Mouse (Mus musculus) liver, postnatal 0 days (tissue): ENCODE data around the gene Pde4d. TPM values are rescaled to one million over a fixed set of nuclear protein-coding genes. Genes with fewer than 3 reads are reported as not detected.
A peak's percentile ranks its signal among the peaks of the same experiment; 100 is the strongest.

Source experiments
- ATAC-seq: fragments of 200-750 bp; cut with Nextera tagmentation; 2 replicates; pipeline ENCODE4 v1.8.0; 2017; ENCODE audit warnings: mild to moderate bottlenecking, moderate library complexity
- DNase-seq: peaks from one replicate; pipeline ENCODE4 v3.0.0-alpha.2; 2016
- H3K27ac ChIP-seq: fragments of 300-500 bp; sonication (generic); 2 replicates; pipeline ENCODE4 v1.5.1; 2014; ENCODE audit warnings: antibody characterized with exemption, moderate library complexity, mild to moderate bottlenecking, low read depth
- H3K27me3 ChIP-seq: fragments of 300-500 bp; sonication (generic); 2 replicates; pipeline ENCODE4 v1.6.1; 2014; ENCODE audit warnings: low read length, control low read depth, mixed read lengths; ENCODE audit not compliant: insufficient read depth
- H3K36me3 ChIP-seq: fragments of 300-500 bp; sonication (generic); replicated peaks from 2 replicates; pipeline ENCODE4 v1.6.1; 2014; ENCODE audit warnings: mild to moderate bottlenecking, control low read depth, low read length, moderate library complexity, mixed read lengths; ENCODE audit not compliant: insufficient read depth
- H3K4me1 ChIP-seq: fragments of 300-500 bp; sonication (generic); 2 replicates; pipeline ENCODE4 v1.6.1; 2014; ENCODE audit warnings: antibody characterized with exemption, mild to moderate bottlenecking, control low read depth; ENCODE audit not compliant: insufficient read depth
- H3K4me2 ChIP-seq: fragments of 300-500 bp; sonication (generic); 2 replicates; pipeline ENCODE4 v1.6.1; 2014; ENCODE audit warnings: low read depth, mild to moderate bottlenecking, low read length, moderate library complexity, mixed read lengths
- H3K4me3 ChIP-seq: fragments of 300-500 bp; sonication (generic); 2 replicates; pipeline ENCODE4 v1.5.1; 2014; ENCODE audit warnings: low read depth, low read length
- H3K9ac ChIP-seq: fragments of 300-500 bp; sonication (generic); replicated peaks from 2 replicates; pipeline ENCODE4 v1.6.1; 2014; ENCODE audit warnings: mild to moderate bottlenecking, moderate library complexity
- H3K9me3 ChIP-seq: fragments of 300-500 bp; sonication (generic); 2 replicates; pipeline ENCODE4 v1.6.1; 2016; ENCODE audit warnings: mild to moderate bottlenecking, control low read depth, low read length, mixed read lengths
- CTCF ChIP-seq: sonication (generic); IDR thresholded peaks from 2 replicates; pipeline ENCODE4 v1.5.1; 2016; ENCODE audit warnings: antibody characterized with exemption, low read depth
- EP300 ChIP-seq: IDR thresholded peaks from 2 replicates; pipeline ENCODE4 v1.6.1; 2016; ENCODE audit warnings: antibody characterized with exemption, low read depth, mild to moderate bottlenecking
- WGBS: fragments of 180-500 bp; shearing (Covaris S2); extraction: QIAGEN DNeasy Blood & Tissue Kit; methylation state at CpG from one replicate; pipeline ENCODE4 v1.1.7; 2014; ENCODE audit not compliant: insufficient replicate concordance; 5-methylcytosine and 5-hydroxymethylcytosine counted together
- polyA plus RNA-seq: library from polyadenylated mRNA; unstranded; fragments of >200 nt; fragmentation: Nextera tagmentation; extraction: Ambion mirVana; gene quantifications from 2 replicates; pipeline ENCODE4 v1.2.1, GENCODE M21; 2015

Pde4d gene
- polyA plus RNA-seq, 1 experiment from 2014 or later: 6.1 TPM

GRCm38 (mm10) chr13:108528343-108528742 is 78.6 kb downstream of the Pde4d start:
- Histone ChIP-seq H3K4me2 (no peak overlapping the region), H3K9me3 (no peaks in the 10 kb centered on the region), H3K36me3 (no peaks in the 10 kb centered on the region), H3K27ac (no peak overlapping the region), H3K4me3 (no peak overlapping the region), H3K4me1 (no peaks in the 10 kb centered on the region), H3K27me3 (no peaks in the 10 kb centered on the region), H3K9ac (no peak overlapping the region)
- TF ChIP-seq CTCF: no peak
- no peak for TF ChIP-seq EP300
- no peak for ATAC-seq
- 57% methylated on average over 1 of the region's 1 CpGs for WGBS
- DNase-seq: no peak

GRCm38 (mm10) chr13:108532875-108533274 is 83.1 kb downstream of the Pde4d start:
- H3K4me1 ChIP-seq: no peaks in the 10 kb centered on the region
- 56% methylated on average over 1 of the region's 1 CpGs for WGBS
- ATAC-seq (no peak), DNase-seq (no peak)
- H3K36me3 ChIP-seq: no peaks in the 10 kb centered on the region
- TF ChIP-seq CTCF: no peak
- TF ChIP-seq EP300: no peak
- no peaks in the 10 kb centered on the region for H3K27me3 ChIP-seq
- H3K9me3 ChIP-seq: no peaks in the 10 kb centered on the region
- H3K4me3 ChIP-seq: no peak overlapping the region
- no peak overlapping the region for H3K27ac ChIP-seq
- H3K4me2 ChIP-seq: no peak overlapping the region
- H3K9ac ChIP-seq: no peak overlapping the region

- Histone ChIP-seq H3K4me2 (no peak overlapping the region), H3K36me3 (no peaks in the 10 kb centered on the region), H3K4me3 (no peak overlapping the region), H3K4me1 (no peaks in the 10 kb centered on the region), H3K27me3 (no peaks in the 10 kb centered on the region), H3K27ac (no peak overlapping the region), H3K9ac (no peak overlapping the region), H3K9me3 (no peaks in the 10 kb centered on the region)
- peak; percentile 75 for ATAC-seq
- TF ChIP-seq EP300 (no peak), CTCF (no peak)
- DNase-seq: no peak
- WGBS: 41% methylated on average over 4 of the region's 4 CpGs
Measured at GRCm38 (mm10) chr13:108536436-108536835, 86.7 kb downstream of the Pde4d start.

- H3K27ac ChIP-seq: no peak overlapping the region
- H3K4me3 ChIP-seq: no peak overlapping the region
- no peak for DNase-seq
- no peak overlapping the region for H3K4me2 ChIP-seq
- WGBS: 69% methylated on average over 6 of the region's 6 CpGs
- H3K9me3 ChIP-seq: no peaks in the 10 kb centered on the region
- no peak for ATAC-seq
- no peak for TF ChIP-seq CTCF
- TF ChIP-seq EP300: no peak
- no peaks in the 10 kb centered on the region for H3K36me3 ChIP-seq
- no peaks in the 10 kb centered on the region for H3K4me1 ChIP-seq
- H3K27me3 ChIP-seq: no peaks in the 10 kb centered on the region
- H3K9ac ChIP-seq: no peak overlapping the region
Measured at GRCm38 (mm10) chr13:108536951-108537350, 87.2 kb downstream of the Pde4d start.

- no peak overlapping the region for H3K4me2 ChIP-seq
- no peak for TF ChIP-seq EP300
- no peak for TF ChIP-seq CTCF
- H3K36me3 ChIP-seq: no peaks in the 10 kb centered on the region
- no peak overlapping the region for H3K9ac ChIP-seq
- H3K4me1 ChIP-seq: no peaks in the 10 kb centered on the region
- WGBS: 82% methylated on average over 1 of the region's 1 CpGs
- DNase-seq (no peak), ATAC-seq (no peak)
- H3K27me3 ChIP-seq: no peaks in the 10 kb centered on the region
- no peak overlapping the region for H3K4me3 ChIP-seq
- H3K9me3 ChIP-seq: no peaks in the 10 kb centered on the region
- no peak overlapping the region for H3K27ac ChIP-seq
Measured at GRCm38 (mm10) chr13:108538760-108539369, 89.1 kb downstream of the Pde4d start.

- Histone ChIP-seq H3K4me1 (no peaks in the 10 kb centered on the region), H3K9ac (no peak overlapping the region), H3K27me3 (no peaks in the 10 kb centered on the region), H3K27ac (no peak overlapping the region), H3K9me3 (no peaks in the 10 kb centered on the region), H3K4me3 (no peak overlapping the region), H3K36me3 (no peaks in the 10 kb centered on the region), H3K4me2 (no peak overlapping the region)
- WGBS: 86% methylated on average over 3 of the region's 3 CpGs
- TF ChIP-seq EP300: no peak
- DNase-seq (no peak), ATAC-seq (no peak)
Measured at GRCm38 (mm10) chr13:108541488-108541887, 91.7 kb downstream of the Pde4d start.

- no peak overlapping the region for H3K4me2 ChIP-seq
- H3K4me1 ChIP-seq: no peaks in the 10 kb centered on the region
- no peak for DNase-seq
- no peak overlapping the region for H3K4me3 ChIP-seq
- no peaks in the 10 kb centered on the region for H3K36me3 ChIP-seq
- WGBS: 78% methylated on average over 5 of the region's 5 CpGs
- H3K27me3 ChIP-seq: no peaks in the 10 kb centered on the region
- H3K9me3 ChIP-seq: no peaks in the 10 kb centered on the region
- no peak for ATAC-seq
- H3K27ac ChIP-seq: no peak overlapping the region
- H3K9ac ChIP-seq: no peak overlapping the region
- TF ChIP-seq EP300 (no peak), CTCF (no peak)
Measured at GRCm38 (mm10) chr13:108542342-108542761, 92.6 kb downstream of the Pde4d start.
